Mouse (Mus musculus): ENCODE data around the gene Acd. TPM values are rescaled to one million over a fixed set of nuclear protein-coding genes. Genes with fewer than 3 reads are reported as not detected.
A peak's percentile ranks its signal among the peaks of the same experiment; 100 is the strongest.

Acd gene
- polyA plus RNA-seq, 1 experiment: 49.4 TPM

GRCm38 (mm10) chr8:105716302-105716945 lies 15.5 kb upstream of the Acd start:
- H3K4me1 ChIP-seq (ENCODE audit: control insufficient read depth, insufficient read depth, low read length): no peaks in the 10 kb centered on the region
- TF ChIP-seq POLR2A (IDR thresholded peaks at IDR 0.05; ENCODE audit: extremely low read depth, insufficient read depth, low read length) (no peak), CTCF (IDR thresholded peaks at IDR 0.05; ENCODE audit: extremely low read depth, insufficient read depth, low read length) (no peak)
- no peak overlapping the region for H3K4me3 ChIP-seq (ENCODE audit: insufficient read depth, low read length)
- H3K27ac ChIP-seq (ENCODE audit: insufficient read depth, low read length): no peak overlapping the region

GRCm38 (mm10) chr8:105715042-105715441 lies 14.1 kb upstream of the Acd start:
- no peaks in the 10 kb centered on the region for H3K4me1 ChIP-seq (ENCODE audit: control insufficient read depth, insufficient read depth, low read length)
- H3K4me3 ChIP-seq (ENCODE audit: insufficient read depth, low read length): no peak overlapping the region
- no peak overlapping the region for H3K27ac ChIP-seq (ENCODE audit: insufficient read depth, low read length)
- no peak for TF ChIP-seq POLR2A (IDR thresholded peaks at IDR 0.05; ENCODE audit: extremely low read depth, insufficient read depth, low read length)
- TF ChIP-seq CTCF (IDR thresholded peaks at IDR 0.05; ENCODE audit: extremely low read depth, insufficient read depth, low read length): no peak

- no peak overlapping the region for H3K4me3 ChIP-seq (ENCODE audit: insufficient read depth, low read length)
- TF ChIP-seq POLR2A (IDR thresholded peaks at IDR 0.05; ENCODE audit: extremely low read depth, insufficient read depth, low read length) (no peak), CTCF (IDR thresholded peaks at IDR 0.05; ENCODE audit: extremely low read depth, insufficient read depth, low read length) (peak; percentile 83)
- no peak overlapping the region for H3K27ac ChIP-seq (ENCODE audit: insufficient read depth, low read length)
- H3K4me1 ChIP-seq (ENCODE audit: control insufficient read depth, insufficient read depth, low read length): no peaks in the 10 kb centered on the region
Observed at GRCm38 (mm10) chr8:105714139-105714538, 13.2 kb upstream of the Acd start.

GRCm38 (mm10) chr8:105712286-105712685 lies 11.4 kb upstream of the Acd start:
- Histone ChIP-seq H3K4me3 (ENCODE audit: insufficient read depth, low read length) (no peak overlapping the region), H3K4me1 (ENCODE audit: control insufficient read depth, insufficient read depth, low read length) (peaks cover 2% of the 10 kb centered on the region; the same call in 1 of the 2 replicates), H3K27ac (ENCODE audit: insufficient read depth, low read length) (no peak overlapping the region)
- no peak for TF ChIP-seq CTCF (IDR thresholded peaks at IDR 0.05; ENCODE audit: extremely low read depth, insufficient read depth, low read length)

DNA sequence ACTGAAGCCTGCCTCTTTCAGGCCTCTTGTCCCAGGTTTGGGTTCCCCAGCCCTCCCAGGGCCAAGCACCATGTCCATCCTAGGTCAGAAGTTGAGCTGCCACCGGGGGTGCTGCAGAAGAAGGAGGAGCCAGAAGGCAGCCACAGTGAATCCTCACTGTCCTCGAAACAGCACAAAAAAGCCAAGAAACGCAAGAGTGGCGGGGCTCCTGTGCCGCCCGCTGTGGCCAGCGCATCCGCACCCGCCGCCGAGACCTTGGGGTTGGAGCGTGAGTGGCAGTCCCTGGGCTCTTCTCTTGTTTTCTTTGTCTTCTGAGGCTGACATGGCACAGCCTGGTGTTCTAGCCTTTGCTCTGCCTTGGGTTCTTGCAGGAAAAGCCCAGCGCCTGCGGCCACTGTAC lies 8.4 kb upstream of the Acd start:
- no peak overlapping the region for H3K4me3 ChIP-seq (ENCODE audit: insufficient read depth, low read length)
- peaks cover 2% of the 10 kb centered on the region; the same call in 1 of the 2 replicates for H3K4me1 ChIP-seq (ENCODE audit: control insufficient read depth, insufficient read depth, low read length)
- no peak for TF ChIP-seq POLR2A (IDR thresholded peaks at IDR 0.05; ENCODE audit: extremely low read depth, insufficient read depth, low read length)
- no peak for TF ChIP-seq CTCF (IDR thresholded peaks at IDR 0.05; ENCODE audit: extremely low read depth, insufficient read depth, low read length)
- no peak overlapping the region for H3K27ac ChIP-seq (ENCODE audit: insufficient read depth, low read length)

DNA sequence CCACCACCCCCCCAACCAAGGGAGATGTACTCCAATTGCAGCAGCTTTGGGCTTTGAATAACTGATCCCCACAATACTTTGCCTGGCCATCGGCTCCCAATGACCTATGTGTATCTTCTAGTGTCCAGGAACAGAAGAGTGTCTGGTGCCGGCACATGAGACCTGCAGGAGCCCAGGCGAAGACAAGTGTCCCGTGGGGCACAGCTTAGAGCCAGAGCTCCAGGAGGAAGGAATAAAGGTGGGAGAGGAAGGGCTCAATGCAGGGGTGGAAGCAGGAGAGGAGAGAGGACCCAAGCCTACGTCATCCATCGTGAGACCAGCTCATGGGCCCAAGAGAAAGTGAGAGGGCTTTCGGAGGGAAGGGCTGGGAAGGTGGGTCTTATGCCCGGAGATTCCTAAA lies 7.8 kb upstream of the Acd start:
- no peak for TF ChIP-seq POLR2A (IDR thresholded peaks at IDR 0.05; ENCODE audit: extremely low read depth, insufficient read depth, low read length)
- no peak for TF ChIP-seq CTCF (IDR thresholded peaks at IDR 0.05; ENCODE audit: extremely low read depth, insufficient read depth, low read length)
- no peak overlapping the region for H3K27ac ChIP-seq (ENCODE audit: insufficient read depth, low read length)
- peaks cover 2% of the 10 kb centered on the region; the same call in 1 of the 2 replicates for H3K4me1 ChIP-seq (ENCODE audit: control insufficient read depth, insufficient read depth, low read length)
- H3K4me3 ChIP-seq (ENCODE audit: insufficient read depth, low read length): no peak overlapping the region

- peak within 1 kb of the TSS; percentile 33 for H3K4me3 ChIP-seq (ENCODE audit: insufficient read depth, low read length)
- peaks cover 2% of the 10 kb centered on the region; the same call in 1 of the 2 replicates for H3K4me1 ChIP-seq (ENCODE audit: control insufficient read depth, insufficient read depth, low read length)
- H3K27ac ChIP-seq (ENCODE audit: insufficient read depth, low read length): no peak within 1 kb of the TSS
- TF ChIP-seq CTCF (IDR thresholded peaks at IDR 0.05; ENCODE audit: extremely low read depth, insufficient read depth, low read length) (no peak), POLR2A (IDR thresholded peaks at IDR 0.05; ENCODE audit: extremely low read depth, insufficient read depth, low read length) (no peak)
Observed at GRCm38 (mm10) chr8:105707498-105708403, 6.8 kb upstream of the Acd start, which contains the start of the genes 4933405L10Rik and Enkd1. TSS of gene 4933405L10Rik (plus strand) at chr8:105707655. TSS of gene Enkd1 (minus strand) at chr8:105708210.

DNA sequence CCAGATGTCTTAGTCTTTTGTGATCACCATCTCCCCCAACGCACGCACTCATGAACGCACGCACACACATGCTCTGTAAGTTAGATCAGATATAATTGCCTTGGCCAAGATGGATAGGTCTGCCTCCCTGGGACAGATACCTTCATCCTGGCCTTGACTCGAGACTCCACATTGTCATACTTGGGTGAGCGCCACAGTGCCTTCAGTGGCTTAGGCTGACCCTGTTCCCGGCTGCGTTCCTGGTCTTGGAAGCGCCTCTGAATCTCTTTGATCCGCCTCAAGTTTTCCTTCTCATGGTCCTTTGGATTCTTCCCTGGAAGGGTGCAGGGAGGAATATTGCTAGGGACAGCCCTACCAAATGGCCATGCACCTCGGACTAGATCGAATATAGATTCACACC lies 5.5 kb upstream of the Acd start:
- no peak overlapping the region for H3K4me3 ChIP-seq (ENCODE audit: insufficient read depth, low read length)
- no peak for TF ChIP-seq POLR2A (IDR thresholded peaks at IDR 0.05; ENCODE audit: extremely low read depth, insufficient read depth, low read length)
- TF ChIP-seq CTCF (IDR thresholded peaks at IDR 0.05; ENCODE audit: extremely low read depth, insufficient read depth, low read length): no peak
- no peak overlapping the region for H3K27ac ChIP-seq (ENCODE audit: insufficient read depth, low read length)
- H3K4me1 ChIP-seq (ENCODE audit: control insufficient read depth, insufficient read depth, low read length): peaks cover 2% of the 10 kb centered on the region; the same call in 1 of the 2 replicates

- H3K4me3 ChIP-seq (ENCODE audit: insufficient read depth, low read length): no peak overlapping the region
- peaks cover 2% of the 10 kb centered on the region; the same call in 1 of the 2 replicates for H3K4me1 ChIP-seq (ENCODE audit: control insufficient read depth, insufficient read depth, low read length)
- TF ChIP-seq CTCF (IDR thresholded peaks at IDR 0.05; ENCODE audit: extremely low read depth, insufficient read depth, low read length) (no peak), POLR2A (IDR thresholded peaks at IDR 0.05; ENCODE audit: extremely low read depth, insufficient read depth, low read length) (no peak)
- H3K27ac ChIP-seq (ENCODE audit: insufficient read depth, low read length): no peak overlapping the region
Observed at GRCm38 (mm10) chr8:105704955-105705354, 4.1 kb upstream of the Acd start.

Data from cortical plate, adult 2 months (tissue).